Mouse (Mus musculus): ENCODE measurements around the gene Ift81. TPM values are rescaled to one million over a fixed set of nuclear protein-coding genes. Genes with fewer than 3 reads are reported as not detected.

Gene Ift81
- polyA plus RNA-seq, 1 experiment from 2014 or later, result 41.4 TPM

DNA sequence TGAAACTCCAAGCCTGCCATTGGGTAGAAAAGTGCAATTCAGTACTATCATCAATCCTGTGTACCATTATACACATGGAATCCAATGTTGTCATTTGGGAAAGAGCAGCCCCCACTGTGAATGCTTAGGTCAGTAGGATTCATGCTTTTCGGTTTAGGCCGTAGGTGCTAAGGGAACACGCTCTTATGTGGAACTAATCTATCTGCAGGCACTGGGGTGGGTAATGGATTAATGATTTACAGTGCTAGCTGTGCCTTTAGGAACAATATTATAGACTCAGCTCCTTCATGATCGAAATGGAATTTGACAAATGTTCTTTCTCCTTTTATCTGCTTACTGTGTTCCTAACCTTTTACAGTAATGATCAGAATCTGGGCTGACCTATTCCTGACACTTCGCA lies 30.2 kb downstream of the Ift81 start:
- 86% methylated on average over 5 of the region's 5 CpGs for WGBS
- H3K9ac ChIP-seq, result no peak overlapping the region
- peaks cover 26% of the 10 kb centered on the region for H3K36me3 ChIP-seq
- no peak for ATAC-seq (ENCODE audit: insufficient number of reproducible peaks, low FRiP score, low TSS enrichment, low read depth)
- no peak overlapping the region for H3K27ac ChIP-seq (replicated peaks)
- H3K9me3 ChIP-seq (replicated peaks), result no peaks in the 10 kb centered on the region
- no peaks in the 10 kb centered on the region for H3K27me3 ChIP-seq
- H3K4me1 ChIP-seq, result no peaks in the 10 kb centered on the region
- H3K4me2 ChIP-seq (replicated peaks), result no peak overlapping the region
- H3K4me3 ChIP-seq (replicated peaks), result no peak overlapping the region

DNA sequence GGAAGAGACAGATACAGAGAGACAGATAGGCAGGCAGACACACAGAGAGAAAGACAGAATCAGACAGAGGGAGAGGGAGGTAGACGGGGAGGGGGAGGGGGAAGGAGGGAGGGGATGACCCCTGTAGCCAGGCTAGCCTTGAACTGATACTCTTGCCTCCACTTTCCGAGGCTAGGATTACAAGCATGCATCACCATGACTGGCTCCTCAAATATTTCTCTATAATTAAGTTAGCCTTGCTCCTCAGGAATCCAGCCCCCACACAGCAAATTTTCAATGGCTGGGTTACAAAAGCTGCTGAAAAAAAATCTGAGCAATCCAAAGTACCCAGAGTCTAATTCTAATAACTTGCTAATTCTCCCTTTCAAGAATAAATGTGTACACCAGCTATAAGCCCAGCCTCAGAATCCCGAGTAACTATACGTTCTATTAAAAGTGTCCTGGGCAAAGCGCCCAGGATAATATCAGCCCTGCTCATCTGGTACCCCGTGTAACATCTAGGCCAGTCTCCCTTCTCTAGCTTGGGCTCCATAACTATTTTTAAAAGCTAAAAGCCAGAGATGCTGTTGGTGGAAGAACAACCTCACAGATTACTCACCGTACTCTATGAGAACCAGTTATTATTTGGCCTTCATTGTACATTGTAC lies 37.5 kb downstream of the Ift81 start:
- Histone ChIP-seq H3K4me3 (replicated peaks) (no peak overlapping the region), H3K4me2 (replicated peaks) (no peak overlapping the region), H3K36me3 (peaks cover 26% of the 10 kb centered on the region), H3K9ac (no peak overlapping the region), H3K9me3 (replicated peaks) (no peaks in the 10 kb centered on the region), H3K27me3 (no peaks in the 10 kb centered on the region), H3K4me1 (peaks cover 8% of the 10 kb centered on the region; the same call in 1 of the 2 replicates), H3K27ac (replicated peaks) (peak overlapping the region; percentile 8; the same call in 1 of the 2 replicates)
- WGBS, result 38% methylated on average over 7 of the region's 7 CpGs
- no peak for ATAC-seq (ENCODE audit: insufficient number of reproducible peaks, low FRiP score, low TSS enrichment, low read depth)

DNA sequence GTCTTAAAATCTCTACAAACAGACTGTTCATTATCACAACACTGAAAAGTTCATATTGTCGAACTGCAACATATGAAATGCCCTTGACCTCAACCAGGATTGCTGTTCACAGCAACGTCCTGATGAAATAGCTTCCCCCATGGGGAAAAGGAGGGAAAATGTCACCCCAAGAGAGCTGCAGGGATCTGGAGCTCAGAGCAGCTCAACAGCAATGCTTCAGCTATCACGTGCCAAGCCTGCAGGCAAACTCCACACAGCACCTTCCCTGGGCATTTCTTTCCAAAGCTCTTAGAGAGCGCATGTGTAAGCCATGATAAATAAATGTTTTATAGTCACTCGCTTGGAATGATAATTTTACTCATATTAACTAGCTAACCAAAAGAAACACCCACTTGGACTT lies 42.3 kb downstream of the Ift81 start:
- Histone ChIP-seq H3K9ac (no peak overlapping the region), H3K27ac (replicated peaks) (no peak overlapping the region), H3K27me3 (no peaks in the 10 kb centered on the region), H3K4me2 (replicated peaks) (no peak overlapping the region), H3K4me3 (replicated peaks) (no peak overlapping the region), H3K4me1 (peaks cover 5% of the 10 kb centered on the region; the same call in 1 of the 2 replicates), H3K36me3 (peaks cover 15% of the 10 kb centered on the region), H3K9me3 (replicated peaks) (no peaks in the 10 kb centered on the region)
- WGBS, result 72% methylated on average over 5 of the region's 5 CpGs
- no peak for ATAC-seq (ENCODE audit: insufficient number of reproducible peaks, low FRiP score, low TSS enrichment, low read depth)

DNA sequence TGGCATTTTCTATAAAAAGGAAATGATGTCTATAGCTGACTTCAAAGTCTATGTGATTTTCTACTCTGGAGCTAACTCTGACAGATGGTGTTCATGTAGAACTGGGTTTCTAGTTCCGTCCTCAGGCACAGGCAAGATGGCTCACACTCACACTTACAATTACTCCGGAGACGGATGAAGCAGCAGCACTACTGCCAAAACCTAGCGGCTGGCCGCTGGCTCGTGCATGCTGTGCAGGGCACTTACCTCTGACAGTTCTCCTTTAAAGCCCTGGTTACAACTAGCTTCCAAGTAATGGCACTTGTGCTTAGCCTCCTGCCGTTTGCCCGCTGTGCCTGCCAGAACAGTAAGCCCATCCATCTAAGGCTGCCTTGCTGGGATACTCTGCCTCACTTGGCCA lies 47.7 kb downstream of the Ift81 start:
- H3K4me1 ChIP-seq, result no peaks in the 10 kb centered on the region
- no peak overlapping the region for H3K27ac ChIP-seq (replicated peaks)
- H3K36me3 ChIP-seq, result peaks cover 42% of the 10 kb centered on the region
- no peaks in the 10 kb centered on the region for H3K9me3 ChIP-seq (replicated peaks)
- no peak overlapping the region for H3K9ac ChIP-seq
- no peak overlapping the region for H3K4me3 ChIP-seq (replicated peaks)
- H3K27me3 ChIP-seq, result no peaks in the 10 kb centered on the region
- WGBS, result 71% methylated on average over 8 of the region's 8 CpGs
- ATAC-seq (ENCODE audit: insufficient number of reproducible peaks, low FRiP score, low TSS enrichment, low read depth), result no peak
- no peak overlapping the region for H3K4me2 ChIP-seq (replicated peaks)

DNA sequence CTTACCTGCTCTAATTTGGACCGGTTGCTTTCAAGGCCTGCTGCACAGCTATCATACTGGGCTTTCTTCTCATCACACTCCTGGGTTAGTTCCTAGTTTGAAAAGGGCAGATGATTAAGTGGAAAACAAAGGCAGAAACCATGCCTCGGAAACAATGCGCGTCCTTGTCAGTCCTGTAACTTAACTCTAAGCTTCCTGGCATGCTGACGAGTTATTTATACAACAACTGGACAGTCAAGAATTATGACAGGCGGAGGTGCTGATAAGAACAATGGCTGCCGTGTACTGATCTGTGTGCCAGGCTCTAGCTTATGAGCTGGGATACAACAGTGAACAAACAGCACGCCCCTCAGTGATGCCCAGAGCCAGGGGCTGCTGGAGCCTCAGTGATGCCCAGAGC lies 53.7 kb downstream of the Ift81 start:
- Histone ChIP-seq H3K4me2 (replicated peaks) (no peak overlapping the region), H3K27me3 (no peaks in the 10 kb centered on the region), H3K9me3 (replicated peaks) (no peaks in the 10 kb centered on the region), H3K27ac (replicated peaks) (no peak overlapping the region), H3K4me1 (no peaks in the 10 kb centered on the region), H3K4me3 (replicated peaks) (no peak overlapping the region), H3K36me3 (peaks cover 48% of the 10 kb centered on the region), H3K9ac (no peak overlapping the region)
- no peak for ATAC-seq (ENCODE audit: insufficient number of reproducible peaks, low FRiP score, low TSS enrichment, low read depth)
- 75% methylated on average over 8 of the region's 8 CpGs for WGBS

DNA sequence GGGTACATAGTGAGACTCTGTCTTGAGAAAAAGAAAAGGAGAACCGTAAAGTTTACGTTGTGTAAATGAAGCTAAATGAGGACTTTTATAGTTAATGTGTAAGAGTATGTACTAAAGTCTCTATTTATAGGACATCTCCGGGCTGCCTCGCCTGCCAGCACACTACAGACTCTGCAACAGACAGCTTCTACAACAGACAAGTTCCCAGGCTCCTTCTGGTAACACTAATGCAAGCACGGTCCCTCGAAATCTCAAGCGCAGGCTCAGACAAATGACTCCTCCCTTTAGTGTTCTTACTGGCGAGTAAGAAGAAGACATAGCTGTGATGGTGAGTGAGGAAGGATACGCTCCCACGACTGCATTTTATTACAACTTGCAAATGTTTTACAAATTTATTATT lies 56.2 kb downstream of the Ift81 start:
- 90% methylated on average over 10 of the region's 10 CpGs for WGBS
- Histone ChIP-seq H3K27ac (replicated peaks) (no peak overlapping the region), H3K9me3 (replicated peaks) (no peaks in the 10 kb centered on the region), H3K4me3 (replicated peaks) (no peak overlapping the region), H3K4me2 (replicated peaks) (no peak overlapping the region), H3K9ac (no peak overlapping the region), H3K4me1 (no peaks in the 10 kb centered on the region), H3K36me3 (peaks cover 35% of the 10 kb centered on the region), H3K27me3 (no peaks in the 10 kb centered on the region)
- ATAC-seq (ENCODE audit: insufficient number of reproducible peaks, low FRiP score, low TSS enrichment, low read depth), result no peak

DNA sequence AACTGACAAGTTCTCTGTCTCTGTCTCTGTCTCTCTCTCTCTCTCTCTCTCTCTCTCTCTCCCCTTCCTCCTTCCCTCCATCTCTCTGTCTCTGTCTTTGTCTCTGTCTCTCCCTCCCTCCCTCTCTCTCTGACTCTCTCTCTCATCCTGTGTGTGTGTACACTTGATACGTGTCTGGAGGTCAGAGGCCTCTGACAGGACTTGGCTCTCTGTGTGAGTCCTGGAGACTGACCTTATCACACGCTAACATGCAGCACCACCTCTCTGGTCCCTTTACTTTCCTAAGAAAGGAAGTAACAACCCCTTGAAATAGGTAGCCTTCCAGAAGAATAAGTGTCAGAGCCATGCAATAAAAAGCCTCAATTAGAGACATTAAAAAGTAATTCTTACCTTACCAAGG lies 59.2 kb downstream of the Ift81 start:
- ATAC-seq (ENCODE audit: insufficient number of reproducible peaks, low FRiP score, low TSS enrichment, low read depth), result no peak
- peaks cover 26% of the 10 kb centered on the region for H3K36me3 ChIP-seq
- H3K9me3 ChIP-seq (replicated peaks), result no peaks in the 10 kb centered on the region
- 80% methylated on average over 2 of the region's 2 CpGs for WGBS
- no peak overlapping the region for H3K4me2 ChIP-seq (replicated peaks)
- no peaks in the 10 kb centered on the region for H3K4me1 ChIP-seq
- H3K27me3 ChIP-seq, result no peaks in the 10 kb centered on the region
- no peak overlapping the region for H3K27ac ChIP-seq (replicated peaks)
- no peak overlapping the region for H3K4me3 ChIP-seq (replicated peaks)
- H3K9ac ChIP-seq, result no peak overlapping the region

DNA sequence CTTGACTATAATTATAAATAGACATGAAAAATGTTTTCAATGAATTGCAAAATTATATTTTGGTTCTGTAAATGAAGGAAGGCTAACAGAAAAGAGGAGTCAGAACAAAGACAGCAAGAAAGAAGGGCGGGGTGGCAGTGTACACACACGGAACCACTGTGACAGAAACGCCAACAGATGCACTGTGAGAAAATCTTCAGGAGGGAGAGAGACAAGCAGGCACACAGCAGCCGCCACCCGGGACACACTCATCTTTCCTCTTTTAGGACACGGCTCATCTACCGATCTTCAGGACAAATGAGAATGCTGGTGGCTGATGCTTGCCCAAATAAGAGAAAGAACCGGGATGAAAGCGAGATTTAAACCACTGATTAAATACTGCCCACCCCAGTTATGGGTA lies 61.7 kb downstream of the Ift81 start:
- no peak overlapping the region for H3K9ac ChIP-seq
- WGBS, result 60% methylated on average over 9 of the region's 9 CpGs

DNA sequence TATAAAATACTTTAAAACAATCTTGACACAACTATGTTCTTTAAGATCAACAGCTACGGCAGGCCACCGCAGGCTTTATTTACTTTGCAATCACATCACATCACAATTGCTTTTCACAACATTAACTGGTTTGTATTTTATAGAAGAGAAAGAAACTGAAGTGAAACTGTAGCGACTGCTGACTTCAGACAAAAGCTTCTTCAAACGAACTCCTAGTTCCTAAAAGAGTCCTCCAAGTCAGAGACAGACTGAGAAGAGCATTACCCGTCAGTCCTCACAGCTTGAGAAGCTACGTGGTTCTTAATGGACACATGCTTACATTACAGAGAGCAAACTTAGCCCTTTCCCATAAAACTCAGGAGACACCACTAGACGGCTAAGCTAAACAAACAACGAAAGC lies 63.9 kb downstream of the Ift81 start:
- H3K4me1 ChIP-seq, result 0 out of 2 replicates have a peak, but pooled peaks cover 17% of the 10 kb centered on the region
- no peak for ATAC-seq (ENCODE audit: insufficient number of reproducible peaks, low FRiP score, low TSS enrichment, low read depth)
- H3K36me3 ChIP-seq, result peaks cover 3% of the 10 kb centered on the region
- no peaks in the 10 kb centered on the region for H3K9me3 ChIP-seq (replicated peaks)
- no peak overlapping the region for H3K4me3 ChIP-seq (replicated peaks)
- no peak overlapping the region for H3K9ac ChIP-seq
- no peak overlapping the region for H3K4me2 ChIP-seq (replicated peaks)
- H3K27me3 ChIP-seq, result no peaks in the 10 kb centered on the region
- WGBS, result 64% methylated on average over 8 of the region's 8 CpGs
- H3K27ac ChIP-seq (replicated peaks), result no peak overlapping the region

More for the DNA sequence above, 61.7 kb downstream of the Ift81 start:
- no peak overlapping the region for H3K4me2 ChIP-seq (replicated peaks)
- no peak overlapping the region for H3K27ac ChIP-seq (replicated peaks)
- no peak overlapping the region for H3K4me3 ChIP-seq (replicated peaks)
- H3K36me3 ChIP-seq, result peaks cover 3% of the 10 kb centered on the region
- no peaks in the 10 kb centered on the region for H3K27me3 ChIP-seq
- no peaks in the 10 kb centered on the region for H3K9me3 ChIP-seq (replicated peaks)
- ATAC-seq (ENCODE audit: insufficient number of reproducible peaks, low FRiP score, low TSS enrichment, low read depth), result no peak
- H3K4me1 ChIP-seq, result 0 out of 2 replicates have a peak, but pooled peaks cover 12% of the 10 kb centered on the region

DNA sequence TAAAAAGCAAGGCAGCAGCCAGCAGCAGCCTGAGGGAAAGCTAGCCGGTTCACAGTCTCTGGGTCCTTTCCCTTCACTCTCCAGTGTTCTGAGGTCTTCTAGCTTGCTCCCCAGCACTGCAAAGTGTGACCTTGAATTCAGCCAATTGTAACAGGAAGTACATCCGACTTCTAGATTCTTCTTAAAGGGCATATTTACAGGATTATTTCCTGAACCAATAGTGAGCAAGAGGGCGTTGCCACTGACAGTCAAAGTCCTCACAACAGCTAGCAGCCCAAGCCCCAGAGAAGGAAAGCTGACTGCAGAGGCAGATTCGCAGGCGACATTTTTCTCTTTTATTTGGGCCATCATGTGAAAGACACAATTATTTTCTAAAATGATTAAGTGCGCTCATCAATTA lies 65.6 kb downstream of the Ift81 start:
- Histone ChIP-seq H3K4me3 (replicated peaks) (no peak overlapping the region), H3K27ac (replicated peaks) (0 out of 2 replicates have a peak overlapping the region, but pooled peaks have one; percentile 25), H3K36me3 (peaks cover 3% of the 10 kb centered on the region), H3K9me3 (replicated peaks) (no peaks in the 10 kb centered on the region), H3K27me3 (no peaks in the 10 kb centered on the region), H3K9ac (no peak overlapping the region), H3K4me2 (replicated peaks) (no peak overlapping the region), H3K4me1 (0 out of 2 replicates have a peak, but pooled peaks cover 17% of the 10 kb centered on the region)
- ATAC-seq (ENCODE audit: insufficient number of reproducible peaks, low FRiP score, low TSS enrichment, low read depth), result no peak
- 50% methylated on average over 6 of the region's 6 CpGs for WGBS

DNA sequence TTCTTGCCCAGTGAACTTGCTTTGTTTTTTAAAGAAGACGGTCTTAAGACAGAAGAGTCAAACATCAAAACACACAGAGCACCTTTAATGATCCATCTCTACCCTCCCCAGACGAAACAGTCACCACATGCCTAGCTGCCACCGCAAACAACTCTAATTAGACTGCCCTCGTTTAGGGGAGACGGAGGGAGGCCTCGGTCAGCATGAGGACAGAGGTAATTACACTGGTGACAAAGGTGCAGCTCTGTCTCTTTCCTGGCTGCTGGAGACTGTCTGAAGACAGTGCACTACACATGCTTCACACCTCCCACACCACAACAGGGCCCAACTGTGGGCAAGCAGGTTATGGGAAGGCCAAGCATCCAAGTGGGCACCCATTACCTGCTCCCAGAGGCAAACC lies 66.5 kb downstream of the Ift81 start:
- 50% methylated on average over 6 of the region's 6 CpGs for WGBS

DNA sequence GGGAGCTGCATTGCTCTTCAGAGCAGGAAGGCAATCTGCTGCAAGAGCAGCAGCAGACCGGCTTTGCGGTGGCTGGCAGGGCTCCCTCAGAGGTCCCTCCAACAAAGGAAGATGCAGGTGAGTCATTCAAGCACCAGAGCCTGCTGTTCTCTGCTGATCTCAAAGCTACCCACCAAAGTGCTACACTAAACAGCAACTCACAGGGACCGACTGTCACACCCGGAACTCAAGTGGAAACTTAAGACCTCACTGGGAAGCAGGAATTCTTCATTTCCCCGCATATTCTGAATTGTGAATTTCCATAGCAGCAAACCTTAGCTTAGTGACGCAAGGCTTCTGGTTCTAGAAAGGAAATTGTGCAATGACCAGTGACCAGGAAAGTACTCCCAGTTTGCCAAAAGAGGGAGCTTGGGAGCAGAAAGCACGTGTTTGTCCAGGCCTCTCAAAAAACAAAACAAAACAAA lies 67.0 kb downstream of the Ift81 start:
- WGBS, result 50% methylated on average over 7 of the region's 7 CpGs
- H3K4me2 ChIP-seq (replicated peaks), result no peak overlapping the region
- peaks cover 3% of the 10 kb centered on the region; the same call in 1 of the 2 replicates for H3K36me3 ChIP-seq
- no peak for ATAC-seq (ENCODE audit: insufficient number of reproducible peaks, low FRiP score, low TSS enrichment, low read depth)
- H3K4me1 ChIP-seq, result 0 out of 2 replicates have a peak, but pooled peaks cover 17% of the 10 kb centered on the region
- no peaks in the 10 kb centered on the region for H3K27me3 ChIP-seq
- H3K9me3 ChIP-seq (replicated peaks), result no peaks in the 10 kb centered on the region
- no peak overlapping the region for H3K4me3 ChIP-seq (replicated peaks)
- no peak overlapping the region for H3K27ac ChIP-seq (replicated peaks)
- no peak overlapping the region for H3K9ac ChIP-seq

More for the DNA sequence above, 66.5 kb downstream of the Ift81 start:
- Histone ChIP-seq H3K4me1 (0 out of 2 replicates have a peak, but pooled peaks cover 17% of the 10 kb centered on the region), H3K4me3 (replicated peaks) (no peak overlapping the region), H3K4me2 (replicated peaks) (no peak overlapping the region), H3K36me3 (peaks cover 3% of the 10 kb centered on the region; the same call in 1 of the 2 replicates), H3K9ac (no peak overlapping the region), H3K9me3 (replicated peaks) (no peaks in the 10 kb centered on the region), H3K27ac (replicated peaks) (peak overlapping the region; percentile 34; the same call in 1 of the 2 replicates), H3K27me3 (no peaks in the 10 kb centered on the region)
- ATAC-seq (ENCODE audit: insufficient number of reproducible peaks, low FRiP score, low TSS enrichment, low read depth), result no peak

Data from embryonic facial prominence, embryonic 15.5 days (tissue).